Comparison of ENCODE assay signal across 8 mouse cellular contexts in genomic region chr8:105826379-105826778, GRCm38 (mm10). TPM values are rescaled to one million over a fixed set of nuclear protein-coding genes. Genes with fewer than 3 reads are reported as not detected.
DNase-seq lines count a peak whose midpoint lies in the region; ATAC-seq and TF ChIP-seq lines count a peak whose summit lies in the region.

No protein-coding gene starts in this region.

- peak; percentile 35 for DNase-seq in kidney, adult 18-20 months
- no peak for DNase-seq in kidney, postnatal 25 days
- DNase-seq in T-cell, adult 2 months (ENCODE audit: low spot score), result peak; percentile 11
- DNase-seq in hindbrain, embryonic 11.5 days (ENCODE audit: low spot score), result no peak
- DNase-seq in liver, postnatal 0 days, result peak; percentile 45
- DNase-seq in right cerebral cortex, postnatal 36 days (ENCODE audit: low spot score in 2 of 2), result no peak
- DNase-seq in spleen, adult 12 weeks (ENCODE audit: low spot score), result no peak
- no peak for DNase-seq in gastrocnemius, adult 8-10 months (ENCODE audit: low spot score in 2 of 2)

- TF ChIP-seq EP300 in liver, postnatal 0 days (IDR thresholded peaks at IDR 0.05; ENCODE audit: low read depth), result no peak

- 16% methylated on average over 4 of the region's 4 CpGs for WGBS in hindbrain, embryonic 11.5 days
- 2% methylated on average over 4 of the region's 4 CpGs for WGBS in liver, postnatal 0 days (ENCODE audit: insufficient replicate concordance)

- H3K4me3 ChIP-seq in hindbrain, embryonic 11.5 days (ENCODE audit: low read depth, low read length), result peak overlapping the region; percentile 99
- H3K4me3 ChIP-seq in liver, postnatal 0 days (ENCODE audit: low read depth, low read length), result peak overlapping the region; percentile 98

- H3K4me2 ChIP-seq in hindbrain, embryonic 11.5 days (replicated peaks; ENCODE audit: low read depth, low read length), result peak overlapping the region; percentile 55
- H3K4me2 ChIP-seq in liver, postnatal 0 days (ENCODE audit: low read depth, low read length), result peak overlapping the region; percentile 80

- no peak overlapping the region for H3K27ac ChIP-seq in hindbrain, embryonic 11.5 days (ENCODE audit: low read depth, low read length)
- H3K27ac ChIP-seq in liver, postnatal 0 days (ENCODE audit: low read depth), result peak overlapping the region; percentile 97

- no peak for TF ChIP-seq CTCF in liver, postnatal 0 days (IDR thresholded peaks at IDR 0.05; ENCODE audit: low read depth)

- ATAC-seq in hindbrain, embryonic 11.5 days (ENCODE audit: low FRiP score), result no peak
- no peak for ATAC-seq in liver, postnatal 0 days

- H3K9ac ChIP-seq in hindbrain, embryonic 11.5 days (ENCODE audit: low read depth, low read length), result peak overlapping the region; percentile 97
- peak overlapping the region; percentile 97 for H3K9ac ChIP-seq in liver, postnatal 0 days (replicated peaks)

- H3K36me3 ChIP-seq in hindbrain, embryonic 11.5 days (ENCODE audit: control insufficient read depth, insufficient read depth, low read length), result peaks cover 8% of the 10 kb centered on the region
- H3K36me3 ChIP-seq in liver, postnatal 0 days (replicated peaks; ENCODE audit: insufficient read depth, low read length), result peaks cover 36% of the 10 kb centered on the region

- no peaks in the 10 kb centered on the region for H3K9me3 ChIP-seq in hindbrain, embryonic 11.5 days (ENCODE audit: control insufficient read depth, low read length)
- H3K9me3 ChIP-seq in liver, postnatal 0 days (ENCODE audit: low read length), result no peaks in the 10 kb centered on the region

- H3K27me3 ChIP-seq in hindbrain, embryonic 11.5 days (ENCODE audit: control insufficient read depth, insufficient read depth, low read length), result no peaks in the 10 kb centered on the region
- H3K27me3 ChIP-seq in liver, postnatal 0 days (ENCODE audit: insufficient read depth, low read length), result no peaks in the 10 kb centered on the region

- peaks cover 5% of the 10 kb centered on the region for H3K4me1 ChIP-seq in hindbrain, embryonic 11.5 days (replicated peaks; ENCODE audit: control insufficient read depth, insufficient read depth, low read length)
- peaks cover 19% of the 10 kb centered on the region for H3K4me1 ChIP-seq in liver, postnatal 0 days (ENCODE audit: insufficient read depth)

RNA-seq across cellular contexts. Expression of gene Ranbp10, which starts 0.8 kb away (rescaled TPM):
- 13.7 and 17.8 TPM in 2 replicates for polyA plus RNA-seq in hindbrain, embryonic 11.5 days (2014; fragmentation: Nextera tagmentation; extraction: Ambion mirVana)
- 18.9 and 20.9 TPM in 2 replicates for polyA plus RNA-seq in liver, postnatal 0 days (2015; fragmentation: Nextera tagmentation; extraction: Ambion mirVana)
- total RNA-seq in gastrocnemius, adult 8-10 months (2022), result 10 to 100 TPM; 19.3 to 25.2 (median 23.0) TPM

RNA-seq across cellular contexts. Expression of gene Tsnaxip1, which starts 1.2 kb away (rescaled TPM):
- polyA plus RNA-seq in hindbrain, embryonic 11.5 days (2014; fragmentation: Nextera tagmentation; extraction: Ambion mirVana), result 1.2 and 1.4 TPM in 2 replicates
- not detected in 2 replicates for polyA plus RNA-seq in liver, postnatal 0 days (2015; fragmentation: Nextera tagmentation; extraction: Ambion mirVana)
- not detected for total RNA-seq in gastrocnemius, adult 8-10 months (2022)

RNA-seq across cellular contexts. Expression of gene Cenpt, which starts 26.7 kb away (rescaled TPM):
- 55.4 TPM in 2 replicates for polyA plus RNA-seq in hindbrain, embryonic 11.5 days (2014; fragmentation: Nextera tagmentation; extraction: Ambion mirVana)
- polyA plus RNA-seq in liver, postnatal 0 days (2015; fragmentation: Nextera tagmentation; extraction: Ambion mirVana), result 8.9 and 9.0 TPM in 2 replicates
- total RNA-seq in gastrocnemius, adult 8-10 months (2022), result 1 to 10 TPM in 1 of 4 experiments, under 1 TPM in 3; 0.31 to 1.4 (median 0.72) TPM

RNA-seq across cellular contexts. Expression of gene Thap11, which starts 28.6 kb away (rescaled TPM):
- 60.5 and 66.7 TPM in 2 replicates for polyA plus RNA-seq in hindbrain, embryonic 11.5 days (2014; fragmentation: Nextera tagmentation; extraction: Ambion mirVana)
- 19.6 and 21.5 TPM in 2 replicates for polyA plus RNA-seq in liver, postnatal 0 days (2015; fragmentation: Nextera tagmentation; extraction: Ambion mirVana)
- 10 to 100 TPM; 20.4 to 24.1 (median 22.0) TPM for total RNA-seq in gastrocnemius, adult 8-10 months (2022)

RNA-seq across cellular contexts. Expression of gene Nutf2, which starts 34.0 kb away (rescaled TPM):
- 256 and 278 TPM in 2 replicates for polyA plus RNA-seq in hindbrain, embryonic 11.5 days (2014; fragmentation: Nextera tagmentation; extraction: Ambion mirVana)
- 67.6 and 71.9 TPM in 2 replicates for polyA plus RNA-seq in liver, postnatal 0 days (2015; fragmentation: Nextera tagmentation; extraction: Ambion mirVana)
- total RNA-seq in gastrocnemius, adult 8-10 months (2022), result 10 to 100 TPM; 21.4 to 44.7 (median 25.5) TPM

Comparison
In these comparisons a context has a peak if more than half of its experiments do, and no peak if none do; other contexts are left out.
1. DNase-seq: peak in kidney, adult 18-20 months (single experiment), T-cell, adult 2 months (single experiment) and liver, postnatal 0 days (single experiment); none in kidney, postnatal 25 days (0 of 2), hindbrain, embryonic 11.5 days (single experiment), right cerebral cortex, postnatal 36 days (0 of 2), spleen, adult 12 weeks (single experiment) and gastrocnemius, adult 8-10 months (0 of 2).